Mouse (Mus musculus): Measurements from ENCODE around the gene Csf2rb. TPM values are rescaled to one million over a fixed set of nuclear protein-coding genes. Genes with fewer than 3 reads are reported as not detected.
A peak's percentile ranks its signal among the peaks of the same experiment; 100 is the strongest.

Gene Csf2rb
- polyA plus RNA-seq, 1 experiment from 2014 or later, result 0.56 TPM

GRCm38 (mm10) chr15:78402423-78402822 is 76.9 kb downstream of the Csf2rb start:
- H3K4me1 ChIP-seq (ENCODE audit: control insufficient read depth, insufficient read depth, low read length), result peaks cover 21% of the 10 kb centered on the region
- H3K4me2 ChIP-seq (ENCODE audit: low read depth, low read length), result no peak overlapping the region
- no peak overlapping the region for H3K4me3 ChIP-seq (ENCODE audit: low read depth, low read length)
- WGBS, result 77% methylated on average over 7 of the region's 7 CpGs
- H3K27me3 ChIP-seq (ENCODE audit: control insufficient read depth, insufficient read depth, low read length), result no peaks in the 10 kb centered on the region
- H3K9me3 ChIP-seq (ENCODE audit: control insufficient read depth, low read length), result no peaks in the 10 kb centered on the region
- ATAC-seq (ENCODE audit: low read depth), result no peak
- no peak overlapping the region for H3K9ac ChIP-seq (replicated peaks; ENCODE audit: low read depth, low read length)
- no peaks in the 10 kb centered on the region for H3K36me3 ChIP-seq (ENCODE audit: control insufficient read depth, insufficient read depth, low read length)
- H3K27ac ChIP-seq (ENCODE audit: low read depth, low read length), result no peak overlapping the region

- Histone ChIP-seq H3K4me1 (ENCODE audit: control insufficient read depth, insufficient read depth, low read length) (peaks cover 21% of the 10 kb centered on the region), H3K27ac (ENCODE audit: low read depth, low read length) (peak overlapping the region; percentile 35; the same call in 1 of the 2 replicates), H3K4me3 (ENCODE audit: low read depth, low read length) (no peak overlapping the region), H3K27me3 (ENCODE audit: control insufficient read depth, insufficient read depth, low read length) (no peaks in the 10 kb centered on the region), H3K36me3 (ENCODE audit: control insufficient read depth, insufficient read depth, low read length) (no peaks in the 10 kb centered on the region), H3K9me3 (ENCODE audit: control insufficient read depth, low read length) (no peaks in the 10 kb centered on the region), H3K9ac (replicated peaks; ENCODE audit: low read depth, low read length) (no peak overlapping the region), H3K4me2 (ENCODE audit: low read depth, low read length) (no peak overlapping the region; the same call in 1 of the 2 replicates)
- 54% methylated on average over 3 of the region's 3 CpGs for WGBS
- no peak for ATAC-seq (ENCODE audit: low read depth)
Measured at GRCm38 (mm10) chr15:78403301-78403741, 77.8 kb downstream of the Csf2rb start.

Small RNAs within 50 kb of the gene (microRNA-seq; reads per million reads assigned to microRNA genes)
- gene Mir7676-1 (not detected), gene Mir7676-2 (not detected)

Other genes with a start within 250 kb of the Csf2rb start
- gene Cacng2, start 205.7 kb upstream of the Csf2rb start, polyA plus RNA-seq (2014; fragmentation: Nextera tagmentation; extraction: Ambion mirVana), result 12.4 and 21.0 TPM in 2 replicates
- gene Ift27, start 151.6 kb upstream of the Csf2rb start, polyA plus RNA-seq (2014; fragmentation: Nextera tagmentation; extraction: Ambion mirVana), result 103 and 105 TPM in 2 replicates
- 0.56 and 5.2 TPM in 2 replicates for gene Pvalb, start 119.4 kb upstream of the Csf2rb start, polyA plus RNA-seq (2014; fragmentation: Nextera tagmentation; extraction: Ambion mirVana)
- gene Ncf4, start 81.0 kb upstream of the Csf2rb start, polyA plus RNA-seq (2014; fragmentation: Nextera tagmentation; extraction: Ambion mirVana), result 1.5 TPM in 2 replicates
- gene Csf2rb2, start 20.0 kb upstream of the Csf2rb start, polyA plus RNA-seq (2014; fragmentation: Nextera tagmentation; extraction: Ambion mirVana), result 0.09 and 0.11 TPM in 2 replicates
- gene Tex33, start 70.2 kb downstream of the Csf2rb start, polyA plus RNA-seq (2014; fragmentation: Nextera tagmentation; extraction: Ambion mirVana), result not detected in 2 replicates
- 16.0 and 20.3 TPM in 2 replicates for gene Tst, start 80.2 kb downstream of the Csf2rb start, polyA plus RNA-seq (2014; fragmentation: Nextera tagmentation; extraction: Ambion mirVana)
- 3.7 and 4.2 TPM in 2 replicates for gene Mpst, start 80.7 kb downstream of the Csf2rb start, polyA plus RNA-seq (2014; fragmentation: Nextera tagmentation; extraction: Ambion mirVana)
- 141 and 157 TPM in 2 replicates for gene Kctd17, start 102.8 kb downstream of the Csf2rb start, polyA plus RNA-seq (2014; fragmentation: Nextera tagmentation; extraction: Ambion mirVana)
- 0.78 TPM in 1 of 2 replicates, not detected in the other for gene Tmprss6, start 142.9 kb downstream of the Csf2rb start, polyA plus RNA-seq (2014; fragmentation: Nextera tagmentation; extraction: Ambion mirVana)
- 0.11 and 0.24 TPM in 2 replicates for gene Il2rb, start 169.5 kb downstream of the Csf2rb start, polyA plus RNA-seq (2014; fragmentation: Nextera tagmentation; extraction: Ambion mirVana)
- 6.0 and 8.5 TPM in 2 replicates for gene C1qtnf6, start 205.7 kb downstream of the Csf2rb start, polyA plus RNA-seq (2014; fragmentation: Nextera tagmentation; extraction: Ambion mirVana)
- gene Sstr3, start 218.9 kb downstream of the Csf2rb start, polyA plus RNA-seq (2014; fragmentation: Nextera tagmentation; extraction: Ambion mirVana), result 0.14 and 0.67 TPM in 2 replicates
- gene Rac2, start 247.0 kb downstream of the Csf2rb start, polyA plus RNA-seq (2014; fragmentation: Nextera tagmentation; extraction: Ambion mirVana), result 6.9 and 9.0 TPM in 2 replicates

Measured in neural tube, embryonic 14.5 days (tissue).